Mouse (Mus musculus) testis, adult 2 months (tissue): ENCODE measurements at regions not wholly inside any gene's neighbourhood (a gene's known extent, or its start where the extent isn't known, plus 50 kb on each side); places are given as distances from the start of the nearest gene placed in this dataset.

ENCODE experiments used
- CTCF ChIP-seq: fragments of 200-500 bp; IDR thresholded peaks from 2 replicates; pipeline ENCODE4 v1.5.1; 2012; ENCODE audit warnings: low read depth, mild to moderate bottlenecking, inconsistent platforms, low read length, moderate library complexity; ENCODE audit not compliant: control insufficient read depth, insufficient read depth, insufficient replicate concordance
- POLR2A ChIP-seq: fragments of 200-500 bp; IDR thresholded peaks from 2 replicates; pipeline ENCODE4 v1.6.1; 2012; ENCODE audit warnings: low read depth, mild to moderate bottlenecking, inconsistent platforms, low read length, moderate library complexity; ENCODE audit not compliant: control insufficient read depth

- TF ChIP-seq CTCF (no peak), POLR2A (no peak)
Observed at GRCm38 (mm10) chr16:79350127-79350526, 259.2 kb upstream of the Tmprss15 start.
